Mouse (Mus musculus): ENCODE measurements around the gene Lrrc8d.

- TF ChIP-seq EP300 (IDR thresholded peaks at IDR 0.05) = no peak
- TF ChIP-seq CTCF (IDR thresholded peaks at IDR 0.05) = no peak
These were observed 113.3 kb downstream of the Lrrc8d start for GRCm38 (mm10) chr5:105813036-105813435.
